Mouse (Mus musculus): Measurements from ENCODE around the gene Wap. TPM values are rescaled to one million over a fixed set of nuclear protein-coding genes. Genes with fewer than 3 reads are reported as not detected.
"Not testable (repeated sequence)": the region's sequence is repeated elsewhere in the genome, so short reads cannot be mapped to it uniquely, and the experiment has no call there.

Wap gene
- total RNA-seq (2021): not detected
- long read RNA-seq, experiment 1: 0 reads
- long read RNA-seq, experiment 2: 0 reads

DNA sequence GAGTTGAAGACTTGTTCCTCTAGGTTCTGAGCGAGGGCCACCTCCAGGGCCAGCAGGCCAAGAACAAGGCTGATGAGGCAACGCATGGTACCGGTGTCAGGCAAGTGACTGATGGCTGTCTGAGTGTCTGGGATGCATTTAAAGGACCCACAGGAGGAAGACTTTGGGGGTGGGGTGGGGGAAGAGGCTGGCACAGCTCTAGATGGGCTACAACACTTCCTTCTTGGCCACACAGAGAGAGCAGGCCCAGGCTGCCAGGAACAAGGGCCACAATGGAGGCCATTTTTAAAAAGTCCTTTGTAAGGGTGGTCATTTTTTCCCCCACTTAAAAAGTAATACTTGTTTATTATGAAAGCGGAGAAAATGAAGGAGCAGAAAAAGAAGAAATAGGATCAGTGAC, at the start of gene Wap:
Gene Wap (minus strand): TSS at position 101 of the 400 bp plus-strand sequence.
- DNase-seq: no peak

DNA sequence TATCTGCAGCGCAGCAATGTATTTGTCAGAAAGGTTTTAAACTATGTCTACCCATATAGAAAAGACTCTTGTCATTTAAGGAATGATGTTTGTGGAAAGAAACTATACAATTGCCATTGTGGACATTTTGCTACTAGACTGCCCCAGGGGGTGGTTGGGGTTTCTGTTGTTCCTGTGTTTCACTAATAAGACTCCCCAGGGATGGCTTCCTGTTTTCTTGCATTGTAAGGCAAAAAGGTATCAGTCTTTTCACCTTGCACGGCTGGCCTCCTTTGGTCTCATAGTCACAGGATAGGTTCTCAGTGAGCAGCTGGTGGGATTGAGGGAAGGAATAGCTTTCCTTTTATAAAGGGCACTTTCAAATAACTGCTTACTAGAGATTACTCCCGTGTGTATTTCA, 46.3 kb upstream of the Wap start:
- no peak for DNase-seq

DNA sequence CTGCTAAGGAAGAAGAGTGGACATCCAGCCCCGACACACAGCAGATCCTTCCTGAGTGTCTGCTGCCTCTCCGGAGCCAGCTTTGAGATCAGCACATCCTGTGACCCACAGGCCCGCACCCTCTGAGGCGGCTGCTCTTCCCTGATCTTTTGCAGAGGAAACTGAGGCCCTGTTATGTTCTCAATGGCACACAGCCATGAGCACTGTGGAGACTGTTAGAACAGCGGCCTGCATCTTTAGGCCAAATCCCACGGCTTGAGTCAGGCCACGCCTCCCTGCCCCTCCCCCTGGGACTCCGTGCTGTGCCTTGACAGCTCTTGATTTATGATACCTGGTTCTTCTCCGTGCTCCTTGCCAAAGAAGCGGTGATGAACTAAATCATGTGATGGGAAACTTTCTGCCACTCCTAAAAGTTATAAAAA, 42.0 kb upstream of the Wap start:
- DNase-seq: peak; percentile 75

DNA sequence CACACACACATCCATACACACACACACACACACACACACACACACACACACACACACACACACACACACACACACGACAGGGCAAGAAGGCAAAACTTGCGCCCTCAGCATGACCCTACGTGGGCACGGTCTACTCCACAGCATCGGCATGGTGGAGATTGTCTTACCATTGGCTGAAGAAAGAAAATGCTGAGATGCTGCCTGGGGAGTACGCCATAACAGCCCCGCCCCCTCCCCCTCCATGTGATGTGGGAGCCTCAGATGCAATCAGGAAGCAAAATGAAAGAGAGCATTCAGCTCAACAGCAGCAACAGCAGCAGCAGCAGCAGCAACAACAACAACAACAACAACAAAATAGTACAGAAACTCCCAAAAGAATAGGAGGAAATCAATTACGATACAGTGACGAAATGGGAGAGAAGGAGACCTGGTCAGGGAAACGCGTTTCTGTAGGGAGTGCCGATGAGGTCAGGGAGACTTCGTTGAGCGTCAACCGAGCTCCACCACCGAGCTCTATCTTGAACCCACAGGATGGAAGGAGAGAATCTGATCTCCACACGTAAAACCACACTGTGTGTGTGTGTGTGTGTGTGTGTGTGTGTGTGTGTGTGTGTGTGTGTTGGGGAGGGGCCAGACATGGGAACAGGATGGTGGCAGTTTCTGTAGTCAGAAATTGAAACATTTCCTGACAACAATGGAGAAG, 41.4 kb upstream of the Wap start:
- peak; percentile 22 to 32 for DNase-seq

DNA sequence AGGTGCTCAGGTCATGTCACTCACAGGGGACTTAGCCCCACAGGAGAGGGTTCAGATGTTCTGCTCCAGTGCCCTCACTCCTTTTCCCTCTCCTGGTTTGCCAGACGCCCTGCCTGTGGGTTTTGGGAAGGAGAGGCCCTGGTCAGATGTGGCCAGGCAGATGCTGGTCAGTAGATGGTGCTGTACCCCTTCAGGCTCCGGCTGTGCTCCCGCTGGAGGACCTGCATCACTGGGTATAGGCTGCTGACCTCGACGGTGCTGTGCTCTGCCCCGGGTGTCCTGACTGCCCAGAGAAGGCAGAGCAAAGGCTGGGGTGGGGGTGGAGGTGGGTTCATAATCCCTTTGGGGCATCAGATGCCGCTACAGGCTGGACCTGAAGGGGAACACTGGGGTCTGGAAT, 39.1 kb upstream of the Wap start:
- peak in 1 of 2 experiments; percentile 27 for DNase-seq

DNA sequence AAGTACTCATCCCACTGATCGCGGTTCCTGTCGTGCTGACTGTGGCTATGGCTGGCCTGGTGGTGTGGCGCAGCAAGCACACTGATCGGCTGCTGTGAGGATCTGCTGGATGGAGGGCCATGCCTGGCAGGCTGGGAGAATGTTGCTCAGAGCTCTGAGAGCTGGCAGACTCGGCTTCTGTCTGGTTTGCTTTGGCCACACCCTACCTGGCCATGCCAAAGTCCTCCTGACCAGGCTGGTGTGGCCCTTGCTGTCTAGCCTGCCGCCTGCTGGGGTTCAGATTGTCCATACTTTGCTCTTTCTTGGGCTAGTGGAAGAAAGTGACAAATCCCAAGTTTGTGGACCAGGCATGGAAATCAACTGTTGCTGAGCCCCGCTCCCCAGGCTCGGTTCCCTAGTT, 38.2 kb upstream of the Wap start:
- DNase-seq: no peak

DNA sequence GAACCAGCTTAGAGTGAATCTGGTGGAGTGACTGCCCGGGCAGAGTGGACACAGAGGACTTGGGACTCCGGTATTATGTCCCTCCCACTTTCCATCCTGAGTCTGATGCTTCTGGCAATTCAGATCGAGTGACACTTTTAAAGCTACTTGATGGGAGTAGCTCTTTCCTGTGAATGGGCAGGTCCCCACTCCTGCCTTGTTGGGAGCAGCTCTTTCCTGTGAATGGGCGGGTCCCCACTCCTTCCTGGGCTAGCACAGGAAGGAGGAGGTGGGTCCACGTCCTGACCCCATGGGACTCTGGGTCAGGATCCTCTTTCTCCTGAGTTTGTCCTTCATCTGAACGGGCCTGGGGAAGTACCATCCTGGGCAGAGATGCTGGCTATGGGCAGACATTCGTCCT, 37.0 kb upstream of the Wap start:
- peak; percentile 29 to 81 for DNase-seq

DNA sequence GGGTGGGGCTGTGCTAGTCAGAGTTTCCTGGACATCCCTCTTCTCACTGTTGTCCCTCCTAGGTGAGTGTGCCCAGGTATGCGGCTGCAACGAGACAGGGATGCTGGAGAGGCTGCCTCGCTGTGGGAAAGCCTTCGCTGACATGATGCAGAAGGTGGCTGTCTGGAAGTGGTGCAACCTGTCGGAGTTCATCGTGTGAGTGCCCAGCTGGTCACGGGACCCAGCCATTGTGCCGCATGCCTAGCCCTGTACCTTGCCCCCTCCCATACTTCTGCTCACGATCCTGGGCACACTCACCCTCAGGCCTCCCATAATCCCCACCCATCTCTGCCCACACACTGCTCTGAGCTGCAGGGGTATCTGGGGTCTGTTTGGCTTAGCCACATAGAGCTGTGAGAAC, 36.3 kb upstream of the Wap start:
- DNase-seq: no peak

DNA sequence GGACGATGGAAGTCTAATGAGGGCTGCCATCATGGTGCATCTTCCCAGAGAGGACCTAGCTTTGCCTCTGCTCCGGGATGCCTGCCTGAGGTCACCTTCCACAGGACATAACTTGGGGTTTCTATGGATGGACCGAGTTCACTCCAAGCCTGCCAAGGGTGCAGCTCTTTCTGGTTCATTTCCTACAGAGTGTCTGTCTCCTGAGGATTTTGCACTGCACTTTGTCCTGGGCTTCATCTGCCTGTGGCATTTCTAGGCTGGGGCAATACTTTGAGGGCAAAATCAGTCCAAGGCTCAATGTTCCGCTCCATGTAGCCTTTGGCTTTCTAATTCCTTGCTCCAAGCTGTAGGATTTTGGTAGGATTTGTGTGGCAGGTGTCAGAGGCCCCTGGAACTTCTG, 32.4 kb upstream of the Wap start:
- no peak for DNase-seq

DNA sequence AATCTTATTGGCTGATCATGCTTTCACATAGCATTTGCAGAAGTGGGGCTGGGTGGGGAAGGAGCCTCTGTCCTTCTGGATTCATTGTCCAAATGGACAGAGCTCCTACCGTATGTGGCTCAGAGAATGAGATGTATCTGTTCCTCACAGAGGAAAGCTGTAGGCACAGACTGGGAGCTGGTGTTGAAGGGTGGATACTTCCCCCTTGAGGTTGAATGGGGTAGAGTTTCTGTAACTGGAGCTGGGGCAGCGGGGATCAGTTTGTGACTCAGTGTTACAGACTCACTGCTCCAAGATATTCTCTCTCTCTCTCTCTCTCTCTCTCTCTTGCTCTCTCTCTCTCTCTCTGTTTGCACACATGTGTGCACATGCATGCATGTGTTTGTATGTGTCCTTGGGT, 31.6 kb upstream of the Wap start:
- DNase-seq: no peak

DNA sequence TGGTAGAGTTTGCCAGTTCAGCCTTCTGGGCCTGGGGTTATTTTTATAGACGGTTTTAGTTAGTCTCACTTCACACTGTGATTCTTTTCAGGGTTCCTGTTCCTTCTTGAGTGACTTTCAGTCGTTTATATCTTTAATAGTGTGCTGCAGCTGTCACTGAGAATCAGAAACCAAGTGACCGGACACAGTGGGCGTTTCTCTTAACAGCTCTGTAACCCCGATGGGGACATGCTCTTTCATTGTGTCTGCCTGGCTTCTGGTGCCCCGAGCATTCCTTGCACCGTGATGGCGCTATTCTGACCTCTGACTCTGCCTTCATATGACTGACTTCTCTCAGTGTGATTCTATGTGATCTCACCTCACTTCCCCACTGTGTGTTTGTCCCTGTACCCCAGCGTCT, 30.6 kb upstream of the Wap start:
- no peak for DNase-seq

DNA sequence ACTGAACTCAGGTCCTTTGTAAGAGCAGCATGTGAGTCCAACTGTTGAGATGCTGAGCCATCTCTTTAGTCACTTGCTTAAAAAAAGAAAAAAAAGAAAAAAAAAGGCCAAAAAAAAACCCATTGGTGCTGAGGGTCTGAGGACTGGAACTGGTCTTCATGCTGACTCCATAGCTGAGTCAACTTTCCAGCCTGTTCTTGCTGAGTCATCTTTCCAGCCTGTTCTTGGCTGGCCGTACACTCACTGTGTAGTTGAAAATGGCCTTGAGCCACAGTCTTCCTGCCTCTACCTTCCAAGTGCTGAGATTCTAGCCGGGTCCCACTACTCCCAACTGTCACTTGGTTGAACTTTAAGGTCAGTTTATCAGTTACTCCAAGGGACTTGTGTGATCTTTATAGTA, 28.2 kb upstream of the Wap start:
- DNase-seq: no peak

DNA sequence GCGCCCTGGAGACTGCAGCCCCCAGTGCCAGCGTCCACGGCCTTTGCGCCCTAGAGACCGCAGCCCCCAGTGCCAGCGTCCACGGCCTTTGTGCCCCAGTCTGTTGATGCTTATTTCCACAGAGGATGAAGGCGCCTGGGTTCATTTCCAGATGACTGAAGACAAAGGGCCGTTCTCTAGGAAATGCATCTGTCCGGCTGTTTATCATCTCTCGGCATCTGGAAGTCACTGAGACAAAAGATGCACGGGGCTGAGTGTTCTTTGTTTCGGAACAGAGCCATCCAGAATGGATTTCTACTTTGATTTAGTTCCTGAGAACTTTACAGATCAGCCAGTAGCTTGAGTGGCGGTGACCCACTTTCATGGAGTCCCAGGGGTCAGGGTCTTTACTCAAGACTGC, 22.8 kb upstream of the Wap start:
- DNase-seq: no peak

DNA sequence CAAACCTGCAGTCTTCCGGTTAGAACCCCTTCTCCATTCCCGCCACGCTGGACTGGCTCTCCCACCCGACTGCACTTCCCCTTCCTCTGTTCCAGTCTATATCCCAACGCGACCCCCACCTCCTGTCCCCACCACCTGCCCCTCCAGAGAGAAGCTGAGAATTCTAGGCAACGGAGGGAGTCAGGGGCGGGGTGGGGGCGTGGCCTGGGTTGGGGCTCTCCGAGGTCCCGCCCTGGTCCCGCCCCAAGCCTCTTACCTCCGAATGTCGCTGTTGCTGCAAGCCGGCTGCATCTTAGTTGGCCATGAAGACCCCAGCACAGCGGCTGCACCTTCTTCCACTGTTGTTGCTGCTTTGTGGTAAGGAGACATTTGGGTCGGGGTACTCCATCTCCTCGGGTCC, 19.8 kb upstream of the Wap start, which contains the start of gene Ramp3:
Gene Ramp3 (plus strand): TSS at position 251 of the 400 bp plus-strand sequence.
- DNase-seq: peak in 1 of 2 experiments; percentile 18

DNA sequence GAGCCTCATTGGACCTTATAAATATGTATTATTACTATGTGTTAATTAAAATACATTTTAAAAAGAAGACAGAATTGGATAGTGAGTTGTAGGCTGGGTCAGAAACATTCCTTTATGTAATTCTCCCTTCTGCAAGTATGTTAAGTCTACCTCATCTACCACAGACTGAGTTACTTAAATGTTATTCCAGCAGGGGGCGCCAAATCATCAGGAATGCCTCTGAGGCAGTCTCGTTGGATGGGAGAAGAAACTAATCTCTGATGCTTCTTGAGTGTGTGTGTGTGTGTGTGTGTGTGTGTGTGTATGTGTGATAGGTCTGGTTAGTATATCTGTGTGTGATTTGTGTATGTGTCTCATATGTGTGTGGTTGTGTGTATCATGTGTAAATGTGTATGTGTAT, 16.5 kb upstream of the Wap start:
- DNase-seq: peak; percentile 69 to 92

DNA sequence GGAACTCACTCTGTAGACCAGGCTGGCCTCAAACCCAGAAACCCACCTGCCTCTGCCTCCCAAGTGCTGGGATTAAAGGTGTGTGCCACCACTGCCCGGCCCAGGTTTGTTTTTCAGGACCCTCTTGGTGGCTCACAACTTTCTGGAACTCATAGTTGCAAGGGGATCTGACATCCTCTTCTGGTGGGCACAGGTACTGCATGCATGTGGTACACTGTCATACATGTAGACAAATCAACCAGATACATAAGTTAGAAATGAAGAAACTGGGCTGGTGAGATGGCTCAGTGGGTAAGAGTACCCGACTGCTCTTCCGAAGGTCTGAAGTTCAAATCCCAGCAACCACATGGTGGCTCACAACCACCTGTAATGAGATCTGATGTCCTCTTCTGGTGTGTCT, 14.5 kb upstream of the Wap start:
- DNase-seq: not testable (repeated sequence)

DNA sequence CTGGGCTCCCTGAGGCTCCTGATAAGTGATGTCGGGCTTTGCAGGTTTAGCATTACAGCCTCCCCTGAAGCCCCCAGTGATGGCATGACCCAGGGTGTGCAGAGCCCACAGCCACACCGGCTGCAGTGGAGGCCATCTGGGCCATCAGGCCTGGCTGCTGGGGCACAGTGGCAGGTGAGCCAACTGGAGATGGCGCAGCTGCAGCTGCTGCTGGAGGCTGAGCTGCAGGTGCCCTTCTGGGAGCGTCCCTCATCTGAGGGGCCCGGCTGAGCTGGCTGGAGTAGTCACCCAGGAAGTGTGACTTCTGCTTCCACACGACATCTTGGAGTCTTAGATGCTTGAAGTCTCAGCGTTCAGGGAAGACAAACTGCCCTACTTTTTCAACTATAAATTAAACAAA, 12.1 kb upstream of the Wap start:
- no peak for DNase-seq

DNA sequence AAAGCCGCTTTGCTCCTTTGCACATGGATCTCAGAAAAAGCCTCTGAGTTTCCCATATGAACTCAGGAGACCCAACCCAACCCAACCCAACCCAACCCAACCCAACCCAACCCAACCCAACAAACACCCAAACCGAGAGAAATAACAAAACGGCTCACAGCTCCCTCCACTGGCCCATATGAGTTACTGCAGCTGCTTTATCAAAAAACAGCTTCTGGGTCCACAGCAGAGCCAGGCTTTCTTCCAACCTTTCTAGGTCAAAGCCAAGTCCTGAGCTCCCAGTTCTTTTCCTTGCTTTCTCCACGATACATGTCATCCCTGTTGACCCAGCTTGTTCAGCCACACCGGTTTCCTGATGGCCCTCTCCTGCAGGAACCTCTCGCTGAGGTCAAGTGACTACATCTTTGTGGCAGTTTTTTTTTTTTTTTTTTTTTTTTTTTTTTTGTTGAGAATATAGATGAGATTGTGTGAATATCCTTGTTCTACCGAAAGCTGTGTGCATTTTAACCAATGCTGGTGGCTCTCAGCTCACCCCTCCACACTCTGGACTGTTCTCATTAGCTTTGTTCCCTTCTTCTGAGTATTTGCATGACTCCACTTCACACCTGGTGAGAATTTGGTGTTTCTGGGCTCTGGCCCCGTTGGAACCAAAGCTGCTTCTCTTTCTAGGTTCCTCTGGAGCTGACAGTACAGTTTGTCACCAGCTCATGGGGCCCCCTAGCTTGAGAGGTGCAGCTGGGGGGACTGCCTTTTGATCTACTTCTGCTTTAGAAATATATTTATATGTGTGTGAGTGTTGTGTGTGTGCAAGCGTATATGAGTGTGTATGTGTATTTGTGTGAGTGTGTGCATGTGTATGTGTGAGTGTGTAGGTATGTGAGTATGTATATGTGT, 9.6 kb upstream of the Wap start:
- no peak for DNase-seq

DNA sequence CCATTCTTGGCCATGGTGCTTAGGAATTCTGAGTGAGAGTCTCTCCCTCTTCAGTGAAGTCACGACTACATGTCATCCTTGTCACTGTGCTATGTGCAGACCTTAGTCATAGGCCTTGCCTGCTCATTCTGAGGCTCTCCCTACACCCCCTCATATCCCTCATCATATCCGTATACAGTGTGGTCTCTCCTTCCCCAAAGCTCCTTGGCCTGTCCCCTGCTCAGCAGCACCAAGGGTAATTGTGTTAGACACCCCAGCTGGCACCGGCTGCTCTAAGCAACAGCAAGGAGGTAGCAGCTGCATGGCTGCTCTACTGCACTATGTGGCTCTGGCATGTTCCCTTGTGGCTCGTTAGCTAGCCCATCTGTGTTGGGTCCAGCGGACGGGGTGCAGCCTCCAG, 6.1 kb upstream of the Wap start:
- DNase-seq: no peak

DNA sequence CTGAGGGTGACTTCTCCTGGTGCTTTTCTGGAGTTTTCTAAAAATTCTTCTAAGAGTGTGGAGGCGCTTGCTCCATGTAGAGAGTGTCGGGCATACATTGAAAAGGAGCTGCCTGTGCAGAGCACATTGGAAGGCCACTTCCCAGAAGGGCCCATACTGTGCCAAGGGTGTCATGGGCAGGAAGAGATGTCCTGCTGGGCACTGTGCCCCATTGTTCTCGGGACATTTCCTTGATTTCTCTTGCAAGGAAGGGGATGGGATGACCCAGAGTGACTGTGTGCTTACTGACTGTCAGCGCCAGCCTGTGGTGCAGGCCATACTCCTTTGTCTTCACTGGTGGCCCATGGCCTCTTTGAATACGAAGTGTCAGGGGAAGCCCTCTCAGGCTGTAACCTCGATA, 635 bp upstream of the Wap start:
- no peak for DNase-seq

DNA sequence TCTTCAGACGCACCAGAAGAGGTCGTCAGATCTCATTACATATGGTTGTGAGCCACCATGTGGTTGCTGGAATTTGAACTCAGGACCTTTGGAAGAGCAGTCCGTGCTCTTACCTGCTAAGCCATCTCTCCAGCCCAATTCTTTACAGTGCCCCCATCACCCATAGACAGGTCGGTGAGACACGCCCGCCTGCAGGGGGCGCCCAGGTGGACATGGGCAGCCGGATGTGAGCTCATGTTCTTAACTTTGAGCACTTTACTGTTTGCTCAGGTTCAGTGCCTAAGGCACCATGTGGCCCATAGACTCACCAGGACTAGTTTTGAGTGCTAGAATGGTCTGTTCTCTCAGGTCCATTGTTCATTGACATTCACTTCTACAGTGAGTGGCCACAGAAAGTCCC, 2.3 kb downstream of the Wap start:
- DNase-seq: no peak

DNA sequence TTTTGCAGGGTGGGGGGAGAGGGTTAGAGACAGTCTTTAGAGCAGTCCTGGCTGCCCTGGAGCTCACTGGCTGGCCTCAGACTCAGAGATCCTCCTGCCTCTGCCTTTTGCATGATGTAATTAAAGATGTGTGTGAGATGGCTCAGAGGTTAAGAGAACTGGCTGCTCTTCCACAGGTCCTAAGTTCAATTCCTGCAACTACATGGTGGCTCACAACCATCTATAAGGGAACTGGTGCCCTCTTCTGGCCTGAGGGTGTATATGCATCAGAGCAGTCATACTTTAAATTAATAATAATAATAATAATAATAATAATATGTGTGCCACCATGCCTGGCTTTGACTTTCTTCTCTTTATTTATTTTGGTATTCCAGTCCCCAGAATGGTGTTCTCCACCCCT, 8.8 kb downstream of the Wap start:
- DNase-seq: peak; percentile 25 to 54

DNA sequence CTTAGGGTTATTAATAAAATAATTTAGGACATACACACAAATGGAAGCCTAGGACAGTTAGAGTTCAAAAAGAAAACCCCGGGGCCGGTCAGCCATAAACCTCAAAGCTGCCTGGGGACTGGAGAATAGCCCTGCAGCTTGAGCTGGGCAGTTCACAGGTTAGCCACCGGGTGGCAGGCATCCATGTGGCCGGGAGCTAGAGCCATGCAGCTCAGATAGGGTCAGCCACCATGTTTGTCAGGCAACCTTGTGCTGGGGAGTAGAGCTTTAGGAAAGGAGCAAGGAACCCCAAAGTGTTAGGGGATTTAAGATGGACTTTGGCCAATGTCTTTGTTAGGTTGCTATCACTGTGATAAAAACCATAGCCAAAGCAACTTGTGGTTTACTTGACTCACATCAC, 9.9 kb downstream of the Wap start:
- peak; percentile 29 to 48 for DNase-seq

DNA sequence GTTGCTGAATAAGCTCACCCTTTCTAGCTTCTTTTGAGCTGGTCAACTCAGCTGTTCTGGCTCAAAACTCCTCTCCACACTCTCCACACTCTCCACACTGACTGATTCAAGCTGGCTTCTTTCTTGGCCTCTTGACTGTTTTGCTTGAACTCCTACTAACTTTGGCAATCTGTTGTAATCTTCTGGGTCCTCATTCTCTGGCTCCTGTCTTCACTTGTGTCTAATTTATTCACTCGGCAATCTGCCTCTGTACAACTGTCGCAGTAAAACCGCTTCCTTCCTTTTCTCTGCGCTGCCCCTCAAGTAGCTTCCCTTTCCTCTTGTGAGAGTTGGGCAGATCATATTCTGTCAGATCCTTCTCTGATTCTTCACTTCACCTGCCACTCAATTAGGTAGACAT, 10.7 kb downstream of the Wap start:
- peak; percentile 32 to 45 for DNase-seq
